Mouse (Mus musculus): Measurements from ENCODE around the gene Tnik. TPM values are rescaled to one million over a fixed set of nuclear protein-coding genes. Genes with fewer than 3 reads are reported as not detected.

Gene Tnik
- polyA plus RNA-seq, 1 experiment = 12.5 TPM

GRCm38 (mm10) chr3:28405391-28405790 lies 142.4 kb downstream of the Tnik start:
- DNase-seq (ENCODE audit: low spot score) = no peak

GRCm38 (mm10) chr3:28408859-28409459 lies 145.9 kb downstream of the Tnik start:
- DNase-seq (ENCODE audit: low spot score) = no peak

GRCm38 (mm10) chr3:28410269-28410668 lies 147.3 kb downstream of the Tnik start:
- DNase-seq (ENCODE audit: low spot score) = no peak

GRCm38 (mm10) chr3:28415986-28416385 lies 153.0 kb downstream of the Tnik start:
- DNase-seq (ENCODE audit: low spot score) = no peak

- no peak for DNase-seq (ENCODE audit: low spot score)
These were observed 154.2 kb downstream of the Tnik start for GRCm38 (mm10) chr3:28417091-28417715.

GRCm38 (mm10) chr3:28420194-28420593 lies 157.2 kb downstream of the Tnik start:
- DNase-seq (ENCODE audit: low spot score) = no peak

GRCm38 (mm10) chr3:28420698-28421097 lies 157.7 kb downstream of the Tnik start:
- no peak for DNase-seq (ENCODE audit: low spot score)

GRCm38 (mm10) chr3:28421798-28422197 lies 158.8 kb downstream of the Tnik start:
- no peak for DNase-seq (ENCODE audit: low spot score)

GRCm38 (mm10) chr3:28422221-28422620 lies 159.2 kb downstream of the Tnik start:
- DNase-seq (ENCODE audit: low spot score) = no peak

- DNase-seq (ENCODE audit: low spot score) = no peak
These were observed 162.9 kb downstream of the Tnik start for GRCm38 (mm10) chr3:28425911-28426310.

GRCm38 (mm10) chr3:28431459-28431858 lies 168.4 kb downstream of the Tnik start:
- no peak for DNase-seq (ENCODE audit: low spot score)

GRCm38 (mm10) chr3:28432321-28432720 lies 169.3 kb downstream of the Tnik start:
- no peak for DNase-seq (ENCODE audit: low spot score)

- DNase-seq (ENCODE audit: low spot score) = no peak
These were observed 172.5 kb downstream of the Tnik start for GRCm38 (mm10) chr3:28435478-28435877.

GRCm38 (mm10) chr3:28437429-28437828 lies 174.4 kb downstream of the Tnik start:
- DNase-seq (ENCODE audit: low spot score) = no peak

GRCm38 (mm10) chr3:28441545-28441944 lies 178.5 kb downstream of the Tnik start:
- DNase-seq (ENCODE audit: low spot score) = no peak

- no peak for DNase-seq (ENCODE audit: low spot score)
These were observed 179.1 kb downstream of the Tnik start for GRCm38 (mm10) chr3:28442116-28442515.

- no peak for DNase-seq (ENCODE audit: low spot score)
These were observed 184.9 kb downstream of the Tnik start for GRCm38 (mm10) chr3:28447950-28448349.

- DNase-seq (ENCODE audit: low spot score) = no peak
These were observed 190.4 kb downstream of the Tnik start for GRCm38 (mm10) chr3:28453458-28453857.

- DNase-seq (ENCODE audit: low spot score) = no peak
These were observed 193.8 kb downstream of the Tnik start for GRCm38 (mm10) chr3:28456842-28457241.

GRCm38 (mm10) chr3:28457517-28457916 lies 194.5 kb downstream of the Tnik start:
- no peak for DNase-seq (ENCODE audit: low spot score)

GRCm38 (mm10) chr3:28466688-28467087 lies 203.7 kb downstream of the Tnik start:
- DNase-seq (ENCODE audit: low spot score) = no peak

GRCm38 (mm10) chr3:28467148-28467754 lies 204.2 kb downstream of the Tnik start:
- DNase-seq (ENCODE audit: low spot score) = no peak

- no peak for DNase-seq (ENCODE audit: low spot score)
These were observed 204.9 kb downstream of the Tnik start for GRCm38 (mm10) chr3:28467871-28468285.
